Mouse (Mus musculus) CH12.LX (cell line): Measurements from ENCODE around the gene Serpinb1c.

Experiments used
- CTCF ChIP-seq, 2 experiments: IDR thresholded peaks in 1 of 2; conservative IDR thresholded peaks in 1 of 2; 2 replicates each; pipeline ENCODE4 v1.5.1; 2011 to 2012; ENCODE audit warnings: low read depth in 2 of 2, low read length in 2 of 2, improper control_type of control experiment in 1 of 2, inconsistent platforms in 1 of 2, mild to moderate bottlenecking in 1 of 2, moderate library complexity in 1 of 2
- EP300 ChIP-seq: IDR thresholded peaks from 2 replicates; pipeline ENCODE4 v1.6.1; 2011; ENCODE audit warnings: low read length, improper control_type of control experiment
- POLR2A ChIP-seq: IDR thresholded peaks from 2 replicates; pipeline ENCODE4 v1.6.1; 2011; ENCODE audit warnings: low read depth, mild to moderate bottlenecking, improper control_type of control experiment, low read length
- RCOR1 ChIP-seq: conservative IDR thresholded peaks from 2 replicates; pipeline ENCODE4 v1.6.1; 2012; ENCODE audit warnings: low read depth, mild to moderate bottlenecking, inconsistent platforms, low read length, improper control_type of control experiment
- SIN3A ChIP-seq: IDR thresholded peaks from 2 replicates; pipeline ENCODE4 v1.6.1; 2012; ENCODE audit warnings: low read length, improper control_type of control experiment, inconsistent platforms
- USF2 ChIP-seq: conservative IDR thresholded peaks from 2 replicates; pipeline ENCODE4 v1.6.1; 2011; ENCODE audit warnings: low read depth, low read length, improper control_type of control experiment
- ZKSCAN1 ChIP-seq: IDR thresholded peaks from 2 replicates; pipeline ENCODE4 v1.6.1; 2012; ENCODE audit warnings: low read depth, inconsistent platforms, low read length, improper control_type of control experiment, borderline replicate concordance
- ZMIZ1 ChIP-seq: IDR thresholded peaks from 2 replicates; pipeline ENCODE4 v1.6.1; 2012; ENCODE audit warnings: low read depth, mild to moderate bottlenecking, inconsistent platforms, low read length, improper control_type of control experiment
- ZNF384 ChIP-seq: IDR thresholded peaks from 2 replicates; pipeline ENCODE4 v1.6.1; 2012; ENCODE audit warnings: low read depth, low read length, improper control_type of control experiment, inconsistent platforms

DNA sequence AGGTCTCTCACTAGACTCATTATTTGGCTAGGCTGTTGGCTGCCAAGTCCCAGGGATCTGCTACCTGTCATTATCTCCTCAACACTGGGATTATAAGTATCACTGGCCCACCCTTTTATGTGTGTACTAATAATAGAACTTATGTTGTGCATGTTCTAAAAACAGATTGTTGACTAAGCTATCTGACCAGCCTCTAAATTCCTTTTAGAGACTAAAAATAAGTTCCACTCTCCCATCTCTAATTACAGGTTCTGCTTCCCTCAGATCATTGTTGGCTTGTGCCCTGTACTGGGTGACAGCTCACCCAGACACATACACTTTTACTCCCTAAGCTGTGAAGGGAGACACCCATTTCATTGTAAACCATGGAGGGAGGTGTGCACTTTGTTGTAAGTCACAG, 24.6 kb upstream of the Serpinb1c start:
- TF ChIP-seq POLR2A (no peak), EP300 (no peak), ZKSCAN1 (no peak), ZNF384 (no peak), SIN3A (no peak), ZMIZ1 (no peak), USF2 (no peak), CTCF (conservative IDR thresholded peaks at IDR 0.05 in 1 of 2, IDR thresholded peaks at IDR 0.05 in 1 of 2; ENCODE audit: low read depth in 2 of 2, low read length in 2 of 2) (no peak), RCOR1 (no peak)
